Mouse (Mus musculus): Measurements from ENCODE around the gene Carhsp1.

The Carhsp1 gene

DNA sequence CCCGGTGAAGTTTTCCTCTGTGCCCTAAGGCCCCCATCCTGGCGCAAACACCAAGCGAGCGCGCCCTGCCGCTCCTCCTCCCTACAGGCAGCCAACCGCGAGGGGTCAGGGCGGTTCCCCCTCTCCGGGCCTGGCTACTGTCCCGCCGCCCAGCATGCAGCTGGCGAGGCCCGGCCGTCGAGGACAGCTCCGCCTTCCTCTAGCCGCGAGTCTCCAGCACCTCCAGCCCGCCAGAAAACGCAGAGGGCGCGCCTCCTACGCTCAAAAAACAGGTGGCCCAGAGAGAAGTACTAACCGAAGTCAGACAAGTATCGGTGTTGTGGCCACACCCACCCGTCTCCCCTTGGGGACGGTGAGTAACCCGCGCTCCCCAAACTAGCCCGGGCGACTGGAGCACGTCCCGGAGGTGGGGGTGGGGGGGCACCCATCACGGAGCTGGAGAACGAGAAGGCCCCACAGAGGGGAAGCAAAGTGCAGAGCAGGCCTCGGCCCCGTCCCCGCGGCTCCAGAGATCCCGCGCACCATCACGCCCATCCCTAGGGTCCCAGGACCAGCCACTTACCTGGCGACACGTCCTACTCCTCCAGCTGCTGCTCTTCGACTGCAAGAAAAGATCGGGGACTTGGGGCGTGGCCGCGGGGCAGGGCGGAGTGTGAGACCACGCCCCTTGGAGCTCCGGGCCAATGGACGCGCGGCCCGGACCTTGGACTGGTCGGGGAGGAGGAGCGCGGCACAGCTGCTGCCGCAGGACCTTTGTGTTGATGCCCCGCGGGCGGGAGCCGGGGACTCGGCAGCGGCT lies at the start of gene Carhsp1:
Carhsp1 (minus strand) TSS at position 605 of the 799 bp plus-strand sequence.
- peak; percentile 45 to 69 for DNase-seq (ENCODE audit: low spot score in 2 of 2)

DNA sequence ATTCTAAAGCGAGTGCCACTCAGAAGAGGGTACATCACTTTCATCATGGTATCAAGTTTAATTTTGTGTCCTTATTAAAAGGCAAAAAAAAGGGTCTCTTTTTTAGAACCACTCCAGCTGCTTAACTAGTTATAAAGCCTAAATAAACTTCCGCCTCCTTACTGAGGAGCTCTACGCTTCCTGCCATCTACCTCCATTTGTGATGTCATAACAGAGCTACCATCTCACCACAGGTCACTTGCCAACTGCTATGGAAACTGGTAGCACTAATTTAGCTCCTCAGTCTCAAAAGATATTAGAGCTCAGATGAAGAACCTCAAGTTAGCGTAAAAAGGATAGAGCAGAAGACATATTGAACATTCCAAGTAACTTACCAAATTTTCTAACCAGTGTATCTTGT lies 48.5 kb upstream of the Carhsp1 start:
- DNase-seq (ENCODE audit: low spot score in 2 of 2), result no peak

DNA sequence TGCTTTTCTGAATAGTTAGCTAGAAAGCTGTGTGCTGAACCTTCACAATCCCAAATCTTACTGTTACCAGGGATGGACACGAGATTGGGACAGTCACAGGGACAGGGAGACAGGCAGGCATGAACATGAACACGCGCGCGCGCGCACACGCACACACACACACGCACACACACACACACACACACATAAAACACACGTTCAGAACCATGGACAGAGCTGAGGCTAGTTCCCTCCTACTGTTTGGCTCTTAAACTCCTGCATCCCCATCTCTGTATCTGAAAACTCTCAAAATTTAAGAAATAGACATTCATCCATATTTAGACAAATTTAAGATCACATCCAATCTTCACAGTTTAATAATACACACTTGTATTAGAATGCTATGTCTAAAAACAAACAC lies 45.8 kb upstream of the Carhsp1 start:
- no peak for DNase-seq (ENCODE audit: low spot score in 2 of 2)

DNA sequence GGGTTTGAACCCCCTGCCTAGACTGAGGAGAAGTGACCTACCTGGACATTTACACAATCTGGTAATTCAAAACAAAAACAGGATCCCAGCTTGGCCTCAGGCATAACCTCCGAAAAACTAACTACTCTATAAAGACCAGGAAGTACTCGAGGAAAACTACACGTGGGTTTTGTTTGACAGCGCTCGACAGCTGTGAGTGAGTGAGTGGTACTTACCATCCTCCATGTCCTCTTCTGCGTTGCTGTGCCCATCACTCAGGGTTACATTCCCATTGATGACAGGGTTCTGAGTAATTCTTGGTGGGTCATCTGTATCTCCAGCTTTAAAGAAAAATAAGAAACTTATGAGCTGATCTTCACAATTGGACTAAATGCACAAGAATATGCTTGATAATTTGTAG lies 44.3 kb upstream of the Carhsp1 start:
- DNase-seq (ENCODE audit: low spot score in 2 of 2), result no peak

DNA sequence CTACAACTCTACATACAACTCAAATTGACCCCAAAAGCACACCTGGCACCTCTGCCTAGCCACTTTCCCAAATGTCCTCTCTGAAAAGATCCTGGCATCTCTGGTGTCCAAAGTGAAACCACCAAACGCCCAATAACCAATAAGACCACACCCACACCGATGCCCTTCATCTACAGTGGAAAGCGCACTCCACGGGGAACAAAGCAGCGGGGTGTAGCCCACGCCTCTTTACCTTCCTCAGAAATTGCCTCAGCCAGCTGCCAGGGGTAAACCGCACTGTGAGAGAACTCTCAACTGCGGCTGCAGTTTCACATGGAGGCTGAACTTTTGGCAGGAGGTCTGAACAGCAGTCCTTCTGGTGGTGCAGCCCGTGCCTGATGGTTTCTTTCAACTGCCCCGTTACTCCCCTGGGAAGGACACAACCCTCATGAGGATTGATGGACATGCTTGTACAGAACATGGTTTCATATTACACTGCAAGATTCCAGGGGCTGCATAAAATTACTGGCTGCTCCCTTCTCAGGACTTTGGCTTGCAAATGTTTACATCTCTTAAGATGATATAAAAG lies 43.6 kb upstream of the Carhsp1 start:
- no peak for DNase-seq (ENCODE audit: low spot score in 2 of 2)

DNA sequence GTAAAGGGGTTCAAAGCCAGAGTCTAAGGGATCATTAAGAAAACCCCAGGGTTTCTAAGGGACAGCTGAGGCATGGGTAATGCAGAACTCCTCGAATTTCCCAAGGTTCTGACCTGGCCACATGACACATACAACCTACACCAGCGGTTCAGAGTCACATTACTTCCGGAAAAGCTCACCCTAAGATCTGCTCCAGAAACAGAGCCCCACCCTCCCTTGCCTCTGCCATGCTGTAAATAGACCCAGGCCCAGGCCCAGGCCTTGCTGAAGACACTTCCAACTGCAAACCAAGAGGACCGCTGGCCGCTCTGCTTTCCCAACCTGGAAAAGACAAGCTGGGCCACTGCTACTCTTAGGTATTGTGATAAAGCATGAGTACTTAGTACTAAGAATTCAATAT lies 42.9 kb upstream of the Carhsp1 start:
- DNase-seq (ENCODE audit: low spot score in 2 of 2), result no peak

DNA sequence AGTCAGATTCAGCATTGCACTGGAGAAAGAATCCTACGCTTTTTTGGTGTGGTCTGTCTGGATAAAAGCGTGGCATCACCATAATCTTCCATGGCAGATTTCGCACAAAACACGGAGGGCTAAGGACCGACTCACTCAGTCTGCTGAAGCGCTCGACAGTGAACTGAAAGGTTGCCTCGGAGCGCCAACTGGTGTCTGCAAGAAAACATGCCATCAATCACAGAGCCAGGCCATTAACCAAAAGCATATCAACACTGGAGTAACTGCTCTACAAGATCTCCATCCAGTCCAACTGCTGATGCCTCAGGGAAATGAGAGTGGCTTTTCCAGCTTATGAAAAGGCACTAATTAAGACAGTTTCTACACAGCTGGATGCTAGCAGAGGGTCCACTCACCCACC lies 40.0 kb upstream of the Carhsp1 start:
- DNase-seq (ENCODE audit: low spot score in 2 of 2), result no peak

DNA sequence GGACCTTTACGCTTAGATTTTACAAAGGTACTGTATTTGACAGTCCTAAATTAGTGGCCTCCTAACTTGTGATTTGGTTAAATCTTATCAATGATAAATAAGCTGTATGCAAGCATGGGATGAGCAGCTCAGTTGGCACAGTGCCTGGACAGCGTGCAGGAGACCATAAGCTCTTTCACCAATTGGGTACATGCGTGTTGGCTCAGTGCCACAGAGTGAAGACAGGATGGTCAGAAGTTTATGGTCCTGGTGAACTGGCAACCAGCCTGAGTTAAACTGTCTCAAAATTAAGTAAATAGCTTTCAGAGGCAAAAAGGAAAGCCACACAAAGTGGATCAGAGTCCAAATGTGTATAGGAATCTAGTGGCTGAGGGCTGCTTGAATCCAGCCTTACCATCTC lies 28.6 kb upstream of the Carhsp1 start:
- no peak for DNase-seq (ENCODE audit: low spot score in 2 of 2)

DNA sequence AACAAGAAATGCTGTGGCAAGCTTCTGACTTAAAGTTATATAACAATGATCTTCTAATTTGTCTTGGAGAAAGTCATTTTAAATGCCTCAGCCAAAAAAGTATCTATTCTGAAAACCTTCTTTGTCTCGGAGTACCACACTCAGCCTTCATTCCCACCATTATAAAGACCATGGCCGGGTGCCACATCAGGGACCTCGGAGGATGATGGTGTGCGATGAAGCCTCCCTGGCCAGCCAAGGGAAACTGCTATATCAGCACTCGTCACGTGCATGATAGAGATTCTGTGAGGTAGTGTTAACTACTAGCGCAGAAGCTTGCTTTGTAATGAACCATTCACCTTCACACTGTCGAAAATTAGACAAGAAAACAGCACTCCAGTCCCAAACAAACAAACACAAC lies 27.6 kb upstream of the Carhsp1 start:
- no peak for DNase-seq (ENCODE audit: low spot score in 2 of 2)

DNA sequence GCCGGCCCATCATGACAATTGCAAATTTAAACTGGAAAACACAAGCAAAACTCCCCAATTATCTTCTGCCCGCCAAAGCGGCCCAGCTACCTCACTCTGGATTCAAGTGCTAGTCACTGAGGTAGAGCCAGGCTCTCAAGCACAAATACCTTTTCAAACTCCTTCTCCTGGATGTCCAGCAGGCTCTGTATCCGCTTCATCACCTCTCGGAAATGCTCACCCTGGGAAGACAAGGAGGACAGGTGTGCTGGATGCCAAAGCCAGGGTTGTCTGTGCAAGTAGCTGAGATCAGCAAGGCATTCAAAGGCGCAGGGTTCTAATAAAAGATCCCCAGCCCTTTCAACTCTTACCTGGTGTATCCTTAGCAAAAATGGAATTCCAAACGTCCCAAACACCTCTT lies 19.3 kb upstream of the Carhsp1 start:
- no peak for DNase-seq (ENCODE audit: low spot score in 2 of 2)

DNA sequence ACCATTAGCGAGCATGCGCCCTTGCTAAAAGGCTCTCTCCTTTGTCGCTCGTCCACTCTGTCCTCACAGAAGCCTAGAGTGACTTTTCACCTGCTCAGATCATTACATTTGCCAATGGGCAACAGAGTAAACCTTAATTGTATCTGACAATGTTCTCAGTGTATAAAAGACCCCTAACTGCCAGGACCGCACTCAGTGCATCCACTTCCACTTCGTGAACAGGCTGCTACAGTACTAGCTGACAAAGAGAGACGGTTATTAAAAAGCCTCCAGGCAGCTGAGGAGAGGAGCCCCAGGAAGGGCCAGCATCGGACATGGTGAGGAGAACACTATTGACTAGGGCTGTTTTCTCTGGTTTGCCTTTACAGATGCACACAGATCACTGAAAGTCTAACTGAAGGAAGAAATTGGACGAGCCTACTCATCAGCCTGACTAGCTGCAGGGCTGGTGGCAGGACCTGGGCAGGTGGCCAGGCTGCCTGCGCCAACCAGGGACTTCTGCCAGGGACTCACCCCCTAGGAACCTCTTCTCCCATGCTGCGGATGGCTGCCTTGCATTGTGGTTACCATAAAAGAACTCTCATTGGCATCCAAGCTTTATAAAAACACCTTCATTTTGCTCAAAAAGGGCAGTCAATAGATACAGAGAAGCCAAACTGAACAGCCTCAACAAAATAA lies 18.2 kb upstream of the Carhsp1 start:
- DNase-seq (ENCODE audit: low spot score in 2 of 2), result no peak

DNA sequence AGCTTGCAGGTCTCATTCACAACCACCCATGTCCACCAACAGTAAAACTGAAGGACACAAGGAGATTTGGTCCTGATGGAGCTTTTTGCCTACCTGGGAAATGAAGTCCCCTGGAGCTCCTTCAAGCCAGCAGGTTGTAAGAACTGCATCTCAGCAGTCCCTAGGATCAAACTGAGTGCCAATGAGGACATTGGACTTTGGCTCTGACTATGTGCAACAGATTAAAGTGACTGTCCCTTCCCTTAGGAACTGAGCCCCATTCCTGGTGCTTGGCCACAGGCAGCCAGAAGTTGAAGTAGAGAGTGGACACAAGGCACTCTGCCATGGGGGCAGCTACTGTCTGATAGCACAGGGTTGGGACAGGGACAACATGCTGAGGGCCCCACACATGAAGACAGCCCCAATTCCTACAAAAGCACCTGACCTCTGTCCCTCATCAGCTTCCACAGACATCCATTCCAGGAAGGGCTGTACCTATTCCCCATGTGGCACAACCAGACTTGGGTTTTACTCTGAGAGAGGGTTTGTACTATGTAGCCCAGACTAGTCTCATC lies 15.7 kb upstream of the Carhsp1 start:
- no peak for DNase-seq (ENCODE audit: low spot score in 2 of 2)

DNA sequence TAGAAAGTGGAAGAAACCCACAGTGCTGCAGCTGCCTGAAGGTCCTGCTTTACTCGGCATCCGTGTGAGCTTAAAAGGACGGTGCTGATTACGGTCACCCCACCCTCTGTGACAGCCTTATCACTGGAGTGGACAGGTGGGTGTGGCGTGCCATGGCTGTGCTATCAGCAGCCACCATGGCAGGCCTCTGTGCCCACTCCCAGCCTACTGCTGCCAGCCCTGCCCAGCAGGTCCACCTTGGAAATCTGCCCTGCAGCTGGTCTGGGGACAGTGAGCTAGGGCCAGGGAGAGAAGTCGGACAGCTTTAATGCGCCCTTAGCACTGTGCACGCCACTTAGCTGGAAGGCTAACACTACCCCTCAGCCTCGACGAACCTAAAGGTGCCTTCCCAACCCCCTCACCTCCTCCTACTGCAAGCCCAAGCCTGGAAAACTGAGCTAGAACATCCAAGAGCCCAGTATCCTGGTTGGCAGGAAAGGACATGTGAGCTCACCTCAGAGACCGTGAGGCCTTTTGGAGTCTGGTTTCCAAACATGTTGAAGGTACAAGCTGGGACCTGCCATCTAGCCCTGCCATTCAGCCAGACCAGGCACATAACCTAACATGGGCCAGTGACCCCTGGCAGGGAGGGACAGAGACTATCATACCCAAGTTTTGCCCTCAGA lies 15.0 kb upstream of the Carhsp1 start:
- DNase-seq (ENCODE audit: low spot score in 2 of 2), result no peak

DNA sequence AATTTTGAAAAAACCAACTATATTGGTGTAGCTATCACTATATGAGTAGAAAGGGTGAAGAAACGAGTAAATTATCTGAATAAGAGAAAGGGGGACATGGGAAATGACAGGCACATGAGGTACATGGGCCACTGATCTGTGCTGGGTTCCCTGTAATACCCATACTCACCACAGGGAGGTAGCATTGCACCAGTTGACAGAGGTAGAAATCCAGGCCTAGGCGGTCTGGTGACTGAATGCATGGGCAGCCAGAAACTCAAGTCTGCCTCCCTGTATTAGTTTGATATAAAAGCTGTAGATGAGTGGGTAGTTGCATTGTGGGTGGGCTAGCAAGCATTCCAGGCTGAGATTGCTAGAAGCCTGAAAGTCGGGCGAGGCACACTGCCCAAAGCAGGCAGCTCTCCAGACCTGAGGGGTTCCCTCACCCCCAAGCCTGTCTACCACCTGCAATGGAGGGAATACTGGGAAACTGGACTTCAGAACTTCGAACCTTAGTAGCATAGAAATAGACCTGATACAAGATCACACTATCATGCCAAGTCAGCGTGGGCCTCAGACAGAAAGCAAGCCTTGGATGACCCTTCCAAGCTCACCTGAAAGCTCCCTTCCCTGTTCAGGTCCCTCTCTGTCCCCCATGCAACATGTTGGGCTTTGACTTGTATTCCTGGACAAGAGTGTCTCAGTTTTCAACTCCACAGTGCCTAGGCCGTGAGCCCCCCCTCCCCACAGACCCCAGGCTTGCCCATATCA lies 14.3 kb upstream of the Carhsp1 start:
- DNase-seq (ENCODE audit: low spot score in 2 of 2), result peak; percentile 63 to 69

DNA sequence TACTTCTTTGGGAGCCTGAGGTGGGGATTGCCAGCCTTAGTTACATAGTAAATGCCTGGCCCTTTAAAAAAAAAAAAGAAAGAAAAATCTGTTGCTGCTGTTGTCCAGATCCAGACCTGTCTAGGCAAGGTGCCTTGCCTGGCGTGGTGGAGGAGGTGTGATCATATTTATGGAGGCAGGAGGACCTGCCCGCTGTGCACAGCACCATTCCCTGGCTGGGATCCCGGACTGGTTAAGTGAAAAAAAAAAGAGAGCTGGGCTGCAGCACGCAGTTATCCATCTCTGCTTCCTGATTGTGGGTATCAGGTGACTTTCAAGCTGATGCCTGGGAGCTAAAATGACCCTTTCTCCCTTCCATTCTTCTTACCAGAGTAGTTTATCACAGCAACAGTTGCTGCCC lies 13.1 kb upstream of the Carhsp1 start:
- no peak for DNase-seq (ENCODE audit: low spot score in 2 of 2)

DNA sequence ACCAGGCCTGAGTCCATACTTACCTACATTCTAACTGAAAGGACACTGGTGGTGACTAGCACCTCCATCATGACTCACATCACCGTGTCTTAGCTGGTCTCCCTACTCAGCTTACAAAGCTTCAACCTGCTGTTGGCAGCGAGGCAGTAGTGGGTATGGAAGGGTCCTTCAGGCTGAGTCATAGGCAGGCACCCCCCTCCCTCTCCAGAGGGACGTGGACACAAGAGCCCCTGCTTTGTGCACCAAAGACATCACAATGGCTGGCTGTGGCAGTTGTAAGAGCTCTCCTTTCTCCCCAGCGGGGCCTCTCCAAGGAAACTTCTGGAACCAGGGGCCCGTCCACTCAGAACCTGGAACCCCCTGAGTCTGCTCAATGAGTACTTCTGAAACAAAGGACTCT lies 8.5 kb upstream of the Carhsp1 start, which contains the start of gene Gm5767:
Gm5767 (plus strand) TSS at position 301 of the 400 bp plus-strand sequence.
- DNase-seq (ENCODE audit: low spot score in 2 of 2), result no peak

DNA sequence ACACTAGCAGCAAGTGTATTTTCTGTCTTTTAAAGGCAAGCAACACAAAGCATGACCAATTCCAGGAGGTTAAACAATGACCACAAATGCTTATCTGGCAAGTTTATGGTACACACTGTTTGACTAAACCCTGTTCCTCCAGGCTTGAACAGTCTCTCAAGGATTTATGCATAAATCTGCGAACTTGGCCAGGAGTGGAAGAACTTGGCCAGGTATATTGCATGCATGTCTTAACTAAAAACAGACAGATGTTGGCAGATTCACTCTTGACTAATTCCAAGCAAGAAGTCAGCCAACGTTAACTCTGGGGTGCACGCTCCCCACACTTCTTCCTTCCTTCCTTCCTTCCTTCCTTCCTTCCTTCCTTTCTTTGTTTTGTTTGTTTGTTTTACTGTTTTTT lies 7.8 kb upstream of the Carhsp1 start:
- DNase-seq (ENCODE audit: low spot score in 2 of 2), result no peak

DNA sequence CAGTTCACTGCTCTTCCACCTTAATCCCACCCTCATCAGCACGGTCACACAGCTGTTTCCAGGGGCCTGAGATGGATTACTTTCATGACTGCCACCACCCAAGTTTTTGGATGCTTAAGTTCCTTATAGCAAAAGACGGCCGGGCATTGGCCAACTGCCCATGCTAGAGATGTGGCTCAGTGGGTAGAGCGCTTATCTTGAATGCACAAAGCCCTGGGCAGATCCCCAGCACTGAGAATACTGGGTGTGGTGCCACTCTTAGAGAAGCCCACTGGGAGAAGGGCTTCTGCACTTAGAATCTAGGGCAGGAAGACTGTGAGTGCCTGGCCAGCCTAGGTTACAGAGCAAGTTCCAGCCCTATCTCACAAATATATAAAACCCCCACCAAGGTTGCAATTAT lies 6.7 kb upstream of the Carhsp1 start:
- DNase-seq (ENCODE audit: low spot score in 2 of 2), result no peak

DNA sequence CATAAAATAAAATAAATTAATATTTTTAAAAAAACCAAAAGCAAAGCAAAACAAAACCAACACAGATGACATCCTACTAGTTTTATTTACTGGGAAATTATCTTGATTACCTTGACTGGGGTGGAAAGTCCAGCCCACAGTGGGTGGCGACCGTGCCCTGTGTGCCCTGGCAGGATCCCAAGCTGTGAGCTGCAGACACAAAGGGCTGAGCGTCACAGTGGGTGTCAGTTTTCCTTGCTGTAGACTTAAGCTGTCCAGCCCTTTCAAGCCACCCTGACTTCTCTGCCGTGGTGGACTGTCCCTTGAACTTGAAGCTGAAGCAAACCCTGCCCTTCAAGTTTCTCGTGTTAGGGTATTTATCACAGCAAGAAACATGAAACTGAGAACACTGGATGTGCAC lies 6.1 kb upstream of the Carhsp1 start:
- no peak for DNase-seq (ENCODE audit: low spot score in 2 of 2)

DNA sequence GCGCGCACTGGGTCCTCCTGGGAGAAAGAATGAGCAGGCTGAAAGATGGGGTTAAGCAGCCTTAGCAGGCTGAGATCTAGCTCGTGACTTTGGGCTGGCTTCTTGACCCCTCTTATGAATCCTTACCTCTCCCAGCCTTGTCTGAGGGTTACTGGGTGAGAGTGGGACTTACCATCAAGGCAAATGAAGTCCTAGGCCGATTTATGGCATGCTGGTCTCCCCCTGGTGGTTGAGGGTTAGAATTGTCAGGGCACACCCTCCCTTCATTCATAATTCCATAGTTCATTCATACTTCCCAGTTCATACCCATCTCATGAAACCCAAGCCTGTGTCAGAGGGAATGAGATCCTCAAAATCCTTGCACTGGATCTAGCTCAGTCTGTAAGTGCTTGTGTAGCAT lies 4.8 kb upstream of the Carhsp1 start:
- no peak for DNase-seq (ENCODE audit: low spot score in 2 of 2)

DNA sequence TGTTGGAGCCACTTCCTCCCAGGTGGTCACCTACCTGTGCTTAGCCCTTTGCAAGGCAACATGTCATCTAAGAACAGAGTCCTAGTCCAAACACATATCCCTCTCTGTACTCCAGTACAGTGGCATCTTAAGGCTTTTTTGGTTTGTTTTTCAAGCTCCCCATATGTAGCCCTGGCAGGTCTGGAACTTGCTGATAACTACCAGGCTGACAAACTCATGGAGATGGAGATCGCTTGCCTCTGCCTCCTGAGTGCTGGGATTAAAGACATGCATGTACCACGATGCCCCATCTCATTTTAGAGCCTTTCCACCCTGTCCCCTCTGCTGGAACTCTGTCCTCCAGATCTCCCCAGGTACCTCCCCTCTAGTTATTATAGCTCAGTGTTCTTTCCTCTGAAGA lies 4.3 kb upstream of the Carhsp1 start:
- DNase-seq (ENCODE audit: low spot score in 2 of 2), result no peak

DNA sequence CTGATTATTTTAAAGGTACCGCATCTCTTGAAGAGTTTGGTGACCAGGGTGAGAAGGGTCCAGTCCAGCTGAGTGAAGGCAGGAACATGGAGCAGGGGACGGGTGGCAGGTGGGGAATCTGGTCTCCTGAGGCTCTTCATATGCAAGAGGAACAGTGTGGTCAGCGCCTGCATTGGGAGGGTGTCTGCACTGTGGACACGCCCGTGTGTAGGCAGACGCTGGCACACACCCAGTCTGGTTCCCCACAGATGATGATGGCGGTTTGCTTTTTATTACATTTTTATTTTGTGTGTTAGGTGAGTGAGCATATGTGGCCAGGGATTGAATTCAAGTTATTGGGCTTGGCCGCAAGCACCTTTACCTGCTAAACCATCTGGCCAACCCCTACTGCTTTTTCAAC lies 3.6 kb upstream of the Carhsp1 start:
- DNase-seq (ENCODE audit: low spot score in 2 of 2), result no peak

Data from frontal cortex, postnatal 25 days (tissue).